Mouse (Mus musculus) cerebellum, adult 2 months (tissue): ENCODE measurements around the gene Tmcc3.

Source experiments
- CTCF ChIP-seq: fragments of 200-500 bp; IDR thresholded peaks from 2 replicates; pipeline ENCODE4 v1.5.1; 2011; ENCODE audit warnings: low read depth, mild to moderate bottlenecking, control low read depth, low read length, moderate library complexity, borderline replicate concordance; ENCODE audit not compliant: insufficient read depth
- POLR2A ChIP-seq: fragments of 200-500 bp; IDR thresholded peaks from 2 replicates; pipeline ENCODE4 v1.6.1; 2011; ENCODE audit warnings: low read length, control low read depth, borderline replicate concordance; ENCODE audit not compliant: insufficient read depth

DNA sequence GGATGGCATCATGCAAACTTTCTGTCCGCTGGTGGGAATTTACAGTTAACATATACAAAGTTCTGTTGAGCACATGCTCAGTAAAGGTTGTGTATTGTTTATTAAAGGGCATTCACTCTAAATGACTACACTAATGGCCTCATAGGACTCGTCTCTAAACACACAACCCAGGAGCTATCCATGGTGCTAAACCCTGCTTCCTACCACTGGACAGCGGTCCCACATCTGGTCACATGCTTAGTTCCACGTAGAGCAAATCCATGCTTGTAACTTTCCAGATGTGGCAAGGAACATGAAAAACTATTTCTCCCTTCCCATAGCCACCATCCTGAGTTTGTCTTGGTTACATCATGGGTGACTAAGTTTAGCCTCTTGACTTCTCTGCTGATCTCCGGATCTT lies 6.2 kb upstream of the Tmcc3 start:
- no peak for TF ChIP-seq POLR2A
- no peak for TF ChIP-seq CTCF
